Mouse (Mus musculus) cerebellum, adult 11-12 months (tissue): ENCODE measurements around the gene Sh3d19.

Experiments used
- DNase-seq: peaks from one replicate; pipeline ENCODE4 v3.0.0; 2022

Gene Sh3d19

DNA sequence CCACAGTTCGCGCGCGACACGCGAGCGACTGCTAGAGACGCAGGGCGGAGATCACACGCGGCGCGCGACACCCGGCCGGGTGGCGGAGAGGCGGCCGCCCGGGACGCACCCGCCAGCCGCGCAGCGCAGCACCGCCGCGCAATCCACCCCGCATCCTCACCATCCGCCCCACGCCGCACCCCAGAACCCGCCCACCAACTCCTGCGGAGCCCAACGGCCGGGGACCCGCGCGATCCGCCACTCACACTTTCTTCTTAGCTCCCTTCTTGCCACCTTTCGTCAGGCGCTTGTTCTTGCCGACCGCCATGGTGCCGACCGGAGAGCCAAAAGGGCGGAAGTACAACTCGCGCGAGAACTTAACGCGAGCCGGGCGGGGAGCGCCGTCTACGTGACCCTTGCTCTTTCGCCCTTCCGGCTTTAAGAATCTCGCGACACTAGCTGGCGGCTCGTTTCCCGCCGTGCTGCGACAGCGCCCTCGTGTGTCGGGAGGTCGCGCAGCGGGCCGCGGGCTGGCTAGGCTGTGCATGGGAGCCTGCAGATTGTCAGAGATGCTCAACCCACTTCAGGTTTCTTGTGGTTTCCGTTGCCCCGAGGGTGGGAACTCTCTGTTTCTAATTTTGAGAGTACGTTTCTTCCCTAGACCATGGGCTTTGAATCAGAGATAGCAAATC, 171.5 kb downstream of the Sh3d19 start, which contains the start of gene Rps3a1:
Gene Rps3a1, minus strand, starts transcription at position 440 of the 671 bp plus-strand sequence.
- peak; percentile 97 for DNase-seq

DNA sequence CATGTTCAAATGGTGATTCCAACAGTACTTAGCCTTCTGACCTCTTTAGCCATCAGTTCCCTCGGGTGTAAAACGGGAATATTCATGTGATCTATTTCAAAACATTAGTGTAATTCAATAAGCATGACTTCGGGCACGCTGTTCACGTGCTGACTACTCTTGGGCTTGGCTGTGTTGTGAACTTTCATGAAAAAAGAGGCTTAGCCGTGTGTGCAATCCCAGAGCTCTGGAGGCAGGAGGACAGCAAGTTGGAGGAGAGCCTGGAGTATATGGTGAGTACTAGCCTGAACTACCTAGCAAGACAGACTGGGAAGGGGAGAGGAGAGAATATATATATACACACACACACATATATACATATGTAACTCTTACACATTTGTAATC, 172.0 kb downstream of the Sh3d19 start:
- DNase-seq: no peak

DNA sequence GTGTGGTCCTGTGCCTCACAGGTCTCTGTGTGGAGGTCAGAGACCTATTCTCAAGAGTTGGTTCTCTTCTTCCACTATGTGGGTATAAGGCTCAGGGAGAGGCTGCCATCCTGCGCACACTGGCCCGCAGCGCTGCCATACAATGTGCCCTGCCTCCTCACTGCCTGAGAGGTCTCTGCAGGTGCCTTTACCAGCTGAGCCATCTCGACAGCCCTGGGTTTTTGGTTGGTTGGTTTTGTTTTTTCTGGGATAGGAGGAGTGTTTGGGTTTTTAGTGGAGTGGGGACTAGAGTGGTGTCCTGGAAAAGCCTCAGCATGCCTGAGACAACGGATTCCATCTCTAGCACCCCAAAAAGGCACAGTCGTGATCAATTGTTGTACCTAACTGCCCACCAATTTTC, 172.4 kb downstream of the Sh3d19 start:
- DNase-seq: peak; percentile 12

GRCm38 (mm10) chr3:86149063-86149462, 178.2 kb downstream of the Sh3d19 start:
- no peak for DNase-seq

DNA sequence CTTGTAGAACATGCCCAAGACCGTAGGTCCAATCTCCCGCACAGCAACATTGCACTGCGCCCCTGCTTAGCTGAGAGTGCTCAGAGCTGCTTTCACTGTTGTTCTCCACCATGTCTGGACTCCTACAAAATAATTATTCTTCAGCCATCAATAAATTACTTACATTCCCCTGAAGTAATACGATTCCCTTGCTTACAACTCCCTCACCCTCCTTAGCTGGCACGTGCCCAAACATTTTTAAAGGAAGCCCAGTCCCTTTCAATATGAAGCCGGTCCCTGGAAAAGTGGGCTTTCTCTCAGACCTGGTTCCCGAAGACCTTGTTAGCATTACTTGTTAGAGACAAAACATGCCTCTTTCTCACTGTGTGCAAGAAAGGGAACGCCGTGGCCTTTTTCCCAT, 178.6 kb downstream of the Sh3d19 start:
- no peak for DNase-seq

- no peak for DNase-seq
Observed at GRCm38 (mm10) chr3:86168841-86169425, 198.0 kb downstream of the Sh3d19 start.

GRCm38 (mm10) chr3:86179714-86180113, 208.8 kb downstream of the Sh3d19 start:
- DNase-seq: no peak
